Mouse (Mus musculus) ES-E14 (cell line): Measurements from ENCODE around the gene Uaca. TPM values are rescaled to one million over a fixed set of nuclear protein-coding genes. Genes with fewer than 3 reads are reported as not detected.

Experiments
- DNase-seq: peaks from one replicate; pipeline ENCODE4 v3.0.0-alpha.2; 2013; ENCODE audit warnings: low read depth, low spot score
- H3K27ac ChIP-seq: 2 replicates; pipeline ENCODE4 v1.5.1; 2012; ENCODE audit warnings: low read depth, mild to moderate bottlenecking, low read length, moderate library complexity, mixed read lengths; ENCODE audit not compliant: poor library complexity, insufficient read depth, severe bottlenecking
- H3K36me3 ChIP-seq: 2 replicates; pipeline ENCODE4 v1.6.1; 2012; ENCODE audit warnings: mild to moderate bottlenecking, low read length, moderate library complexity, mixed read lengths; ENCODE audit not compliant: control insufficient read depth, poor library complexity, insufficient read depth, severe bottlenecking
- H3K4me1 ChIP-seq, 2 experiments: fragments of 150-350 bp in 1 of 2; sonication (generic) in 1 of 2; 2 replicates each; pipeline ENCODE4 v1.6.1; 2012; ENCODE audit warnings: low read length in 2 of 2, mild to moderate bottlenecking in 1 of 2, mixed read lengths in 1 of 2; ENCODE audit not compliant: control insufficient read depth in 2 of 2, insufficient read depth in 2 of 2, poor library complexity in 1 of 2
- H3K4me3 ChIP-seq, 2 experiments: fragments of 150-350 bp in 1 of 2; sonication (generic) in 1 of 2; 2 replicates each; pipeline ENCODE4 v1.5.1; 2012; ENCODE audit warnings: low read length in 2 of 2, low read depth in 1 of 2, mild to moderate bottlenecking in 1 of 2, mixed read lengths in 1 of 2; ENCODE audit not compliant: insufficient read depth in 1 of 2, poor library complexity in 1 of 2, severe bottlenecking in 1 of 2
- H3K9ac ChIP-seq: 2 replicates; pipeline ENCODE4 v1.6.1; 2012; ENCODE audit warnings: low read depth, mild to moderate bottlenecking, low read length, mixed read lengths; ENCODE audit not compliant: poor library complexity, insufficient read depth, severe bottlenecking
- H3K9me3 ChIP-seq: fragments of 150-350 bp; sonication (generic); 2 replicates; pipeline ENCODE4 v1.6.1; 2012; ENCODE audit warnings: low read depth, mild to moderate bottlenecking, low read length; ENCODE audit not compliant: control insufficient read depth, insufficient read depth
- CHD2 ChIP-seq: IDR thresholded peaks from 2 replicates; pipeline ENCODE4 v1.6.1; 2014; ENCODE audit warnings: mild to moderate bottlenecking, low read depth, low read length, inconsistent platforms
- HCFC1 ChIP-seq: IDR thresholded peaks from 2 replicates; pipeline ENCODE4 v1.6.1; 2012; ENCODE audit warnings: low read length, inconsistent platforms, borderline replicate concordance; ENCODE audit not compliant: insufficient read depth
- MAFK ChIP-seq: IDR thresholded peaks from 2 replicates; pipeline ENCODE4 v1.6.1; 2014; ENCODE audit warnings: mild to moderate bottlenecking, low read depth, low read length, inconsistent platforms; ENCODE audit not compliant: insufficient read depth
- ZC3H11A ChIP-seq: IDR thresholded peaks from 2 replicates; pipeline ENCODE4 v1.6.1; 2012; ENCODE audit warnings: low read depth, mild to moderate bottlenecking, inconsistent platforms, low read length, borderline replicate concordance
- ZNF384 ChIP-seq: IDR thresholded peaks from 2 replicates; pipeline ENCODE4 v1.6.1; 2012; ENCODE audit warnings: low read depth, low read length, inconsistent platforms
- in situ Hi-C, 2 experiments: fragments of 600-800 bp; cut with MboI; formaldehyde crosslinking; loops; one replicate each; pipeline ENCODE4 v1.15.1; 2025; ENCODE audit warnings: low sequenced_read_pairs in 2 of 2, inconsistent platforms in 1 of 2; ENCODE audit not compliant: unreplicated experiment in 2 of 2
- total RNA-seq: library from RNA; depleted of rRNA; stranded (reverse); fragments of 300-350 nt; gene quantifications from 2 replicates; pipeline ENCODE4 v1.2.3, GENCODE M21; 2012

Uaca gene
- total RNA-seq, 1 experiment, result 22.1 TPM

GRCm38 (mm10) chr9:60885148-60885547, 90.8 kb downstream of the Uaca start:
- DNase-seq, result no peak
- in situ Hi-C loops, result no loop called here
- no peak overlapping the region for H3K4me3 ChIP-seq
- H3K9ac ChIP-seq, result no peak overlapping the region
- H3K9me3 ChIP-seq, result no peaks in the 10 kb centered on the region
- H3K4me1 ChIP-seq, result no peaks in the 10 kb centered on the region
- H3K27ac ChIP-seq, result no peak overlapping the region
- TF ChIP-seq HCFC1 (no peak), ZNF384 (no peak), CHD2 (no peak), ZC3H11A (no peak), MAFK (no peak)
- H3K36me3 ChIP-seq, result peaks cover 2% of the 10 kb centered on the region; the same call in 1 of the 2 replicates

- no peak for TF ChIP-seq ZNF384
- no peak for TF ChIP-seq MAFK
- TF ChIP-seq HCFC1, result no peak
- TF ChIP-seq CHD2, result no peak
- TF ChIP-seq ZC3H11A, result no peak
- H3K27ac ChIP-seq, result no peak overlapping the region
Observed at GRCm38 (mm10) chr9:60886431-60887371, 92.4 kb downstream of the Uaca start.

GRCm38 (mm10) chr9:60887389-60887811, 93.1 kb downstream of the Uaca start:
- Histone ChIP-seq H3K4me3 (no peak overlapping the region), H3K27ac (no peak overlapping the region)

More at GRCm38 (mm10) chr9:60886431-60887371, 92.4 kb downstream of the Uaca start:
- in situ Hi-C loops, result no loop called here
- no peak overlapping the region for H3K9ac ChIP-seq
- no peaks in the 10 kb centered on the region for H3K36me3 ChIP-seq
- H3K9me3 ChIP-seq, result no peaks in the 10 kb centered on the region
- no peak overlapping the region for H3K4me3 ChIP-seq
- no peaks in the 10 kb centered on the region for H3K4me1 ChIP-seq
- no peak for DNase-seq

GRCm38 (mm10) chr9:60893511-60893910, 99.2 kb downstream of the Uaca start:
- no peak overlapping the region for H3K4me3 ChIP-seq
- no peak for DNase-seq
- in situ Hi-C loops, result no loop called here

More at GRCm38 (mm10) chr9:60887389-60887811, 93.1 kb downstream of the Uaca start:
- Histone ChIP-seq H3K9me3 (no peaks in the 10 kb centered on the region), H3K9ac (no peak overlapping the region), H3K4me1 (no peaks in the 10 kb centered on the region), H3K36me3 (no peaks in the 10 kb centered on the region)
- no peak for DNase-seq
- in situ Hi-C loops, result no loop called here
- TF ChIP-seq CHD2 (no peak), ZNF384 (no peak), ZC3H11A (no peak), HCFC1 (no peak), MAFK (no peak)

More at GRCm38 (mm10) chr9:60893511-60893910, 99.2 kb downstream of the Uaca start:
- Histone ChIP-seq H3K9ac (no peak overlapping the region), H3K27ac (no peak overlapping the region), H3K9me3 (no peaks in the 10 kb centered on the region), H3K4me1 (no peaks in the 10 kb centered on the region), H3K36me3 (no peaks in the 10 kb centered on the region)
- no peak for TF ChIP-seq ZNF384
- TF ChIP-seq ZC3H11A, result no peak
- no peak for TF ChIP-seq HCFC1
- no peak for TF ChIP-seq MAFK
- TF ChIP-seq CHD2, result no peak
